Mouse (Mus musculus): ENCODE measurements around the gene Srrm2.

DNA sequence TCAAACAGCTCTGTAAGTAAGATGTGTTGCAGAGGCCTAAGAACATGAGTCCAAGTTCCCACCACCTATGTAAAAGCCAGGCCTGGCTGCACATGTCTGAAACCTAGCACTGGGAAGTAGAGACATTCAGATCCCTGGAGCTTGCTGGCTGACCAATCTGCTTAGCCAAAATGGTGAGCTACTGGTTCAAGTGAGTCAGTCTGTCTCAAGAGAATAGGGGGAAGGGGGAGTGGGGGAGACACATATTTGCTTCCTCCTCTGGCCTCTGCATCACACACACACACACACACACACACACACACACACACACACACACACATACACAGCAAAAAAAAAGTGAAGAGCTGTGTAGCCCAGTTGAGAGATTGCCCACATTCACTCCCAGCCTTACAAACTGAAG is 7.0 kb upstream of the Srrm2 start:
- TF ChIP-seq POLR2A (IDR thresholded peaks at IDR 0.05; ENCODE audit: borderline replicate concordance, control insufficient read depth, low read depth, low read length) = no peak
- no peak for TF ChIP-seq CTCF (IDR thresholded peaks at IDR 0.05; ENCODE audit: control insufficient read depth, insufficient read depth, low read length)
